Mouse (Mus musculus) heart, embryonic 14.5 days (tissue): ENCODE results near the gene Rbbp6. TPM values are rescaled to one million over a fixed set of nuclear protein-coding genes. Genes with fewer than 3 reads are reported as not detected.

Source experiments
- ATAC-seq: fragments of 200-750 bp; cut with Nextera tagmentation; 2 replicates; pipeline ENCODE4 v1.8.0; 2017; ENCODE audit warnings: low read depth, moderate TSS enrichment; ENCODE audit not compliant: insufficient number of reproducible peaks, insufficient read depth, low FRiP score
- H3K27ac ChIP-seq, 2 experiments: fragments of 200-500 bp in 1 of 2; fragments of 300-500 bp in 1 of 2; sonication (generic) in 1 of 2; replicated peaks in 1 of 2; 2 replicates each; pipeline ENCODE4 v1.5.1; 2012 to 2014; ENCODE audit warnings: low read depth in 2 of 2, low read length in 2 of 2, control low read depth in 1 of 2, mild to moderate bottlenecking in 1 of 2, mixed read lengths in 1 of 2; ENCODE audit not compliant: control insufficient read depth in 1 of 2, insufficient read depth in 1 of 2
- H3K27me3 ChIP-seq: fragments of 300-500 bp; sonication (generic); 2 replicates; pipeline ENCODE4 v1.6.1; 2014; ENCODE audit warnings: mild to moderate bottlenecking, low read length, control low read depth; ENCODE audit not compliant: control insufficient read depth, insufficient read depth
- H3K36me3 ChIP-seq: fragments of 300-500 bp; sonication (generic); 2 replicates; pipeline ENCODE4 v1.6.1; 2014; ENCODE audit warnings: mild to moderate bottlenecking, control low read depth, low read length, mixed read lengths; ENCODE audit not compliant: control insufficient read depth, insufficient read depth
- H3K4me1 ChIP-seq, 2 experiments: fragments of 200-500 bp in 1 of 2; fragments of 300-500 bp in 1 of 2; sonication (generic) in 1 of 2; 2 replicates each; pipeline ENCODE4 v1.6.1; 2012 to 2014; ENCODE audit warnings: low read length in 2 of 2, control low read depth in 1 of 2, mixed read lengths in 1 of 2; ENCODE audit not compliant: control insufficient read depth in 2 of 2, insufficient read depth in 2 of 2
- H3K4me2 ChIP-seq: fragments of 300-500 bp; sonication (generic); 2 replicates; pipeline ENCODE4 v1.6.1; 2014; ENCODE audit warnings: mild to moderate bottlenecking, low read length
- H3K4me3 ChIP-seq, 2 experiments: fragments of 200-500 bp in 1 of 2; fragments of 300-500 bp in 1 of 2; sonication (generic) in 1 of 2; 2 replicates each; pipeline ENCODE4 v1.5.1; 2012 to 2014; ENCODE audit warnings: low read length in 2 of 2, mild to moderate bottlenecking in 2 of 2, control low read depth in 1 of 2, low read depth in 1 of 2, moderate library complexity in 1 of 2; ENCODE audit not compliant: control insufficient read depth in 1 of 2, insufficient read depth in 1 of 2
- H3K9ac ChIP-seq: fragments of 300-500 bp; sonication (generic); 2 replicates; pipeline ENCODE4 v1.6.1; 2014; ENCODE audit warnings: mild to moderate bottlenecking, low read length
- H3K9me3 ChIP-seq: fragments of 300-500 bp; sonication (generic); 2 replicates; pipeline ENCODE4 v1.6.1; 2016; ENCODE audit warnings: low read length, control low read depth; ENCODE audit not compliant: control insufficient read depth
- WGBS: fragments of 180-500 bp; shearing (Covaris S2); extraction: QIAGEN DNeasy Blood & Tissue Kit; methylation state at CpG from one replicate; pipeline ENCODE4 v1.1.7; 2014; 5-methylcytosine and 5-hydroxymethylcytosine counted together
- polyA plus RNA-seq: library from polyadenylated mRNA; unstranded; fragments of >200 nt; fragmentation: Nextera tagmentation; extraction: Ambion mirVana; gene quantifications from 2 replicates; pipeline ENCODE4 v1.2.1, GENCODE M21; 2014

The Rbbp6 gene
- polyA plus RNA-seq, 1 experiment from 2014 or later, result 23.8 TPM

DNA sequence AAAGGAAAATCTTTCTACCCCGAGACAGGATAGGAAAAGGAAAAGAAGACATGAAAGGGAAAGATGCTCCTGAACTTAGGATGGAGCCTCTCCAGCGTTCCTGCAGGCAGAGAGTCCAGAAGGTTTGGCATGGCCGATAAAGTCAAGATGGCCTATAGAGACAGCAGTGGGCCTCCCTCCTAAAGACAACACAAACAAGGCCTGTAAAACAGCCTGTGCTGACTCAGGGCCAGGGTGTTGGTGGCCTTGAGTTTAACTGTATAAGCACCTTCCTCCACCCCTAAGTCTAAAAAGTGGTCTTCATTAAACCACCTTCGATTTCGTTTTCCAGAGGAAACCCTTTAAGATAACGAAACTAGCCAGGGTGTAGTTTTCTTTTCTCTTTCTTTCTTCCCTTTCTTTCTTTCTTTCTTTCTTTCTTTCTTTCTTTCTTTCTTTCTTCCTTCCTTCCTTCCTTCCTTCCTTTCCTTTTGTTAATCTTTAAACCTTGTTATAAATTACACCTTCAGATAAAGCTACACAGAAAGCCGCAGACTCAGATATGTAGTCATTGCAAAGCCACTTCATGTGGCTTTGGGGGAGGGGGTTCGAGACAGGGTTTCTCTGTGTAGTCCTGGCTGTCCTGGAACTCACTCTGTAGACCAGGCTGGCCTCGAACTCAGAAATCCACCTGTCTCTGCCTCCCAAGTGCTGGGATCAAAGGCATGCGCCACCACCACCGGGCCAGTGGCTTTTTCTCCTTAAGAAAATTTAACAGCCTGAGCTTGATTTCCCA is 10.8 kb upstream of the Rbbp6 start:
- 0 out of 4 replicates have a peak, but pooled peaks cover 0 to 4% of the 10 kb centered on the region in 2 experiments for H3K4me1 ChIP-seq
- no peaks in the 10 kb centered on the region for H3K27me3 ChIP-seq
- no peak overlapping the region for H3K9ac ChIP-seq
- H3K4me2 ChIP-seq, result no peak overlapping the region
- WGBS, result 80% methylated on average over 11 of the region's 11 CpGs
- H3K27ac ChIP-seq, result peak overlapping the region in 1 of 2 experiments; percentile 39; a peak in 1 of 4 replicates
- ATAC-seq, result no peak
- H3K36me3 ChIP-seq, result no peaks in the 10 kb centered on the region
- H3K4me3 ChIP-seq, result no peak overlapping the region
- no peaks in the 10 kb centered on the region for H3K9me3 ChIP-seq

DNA sequence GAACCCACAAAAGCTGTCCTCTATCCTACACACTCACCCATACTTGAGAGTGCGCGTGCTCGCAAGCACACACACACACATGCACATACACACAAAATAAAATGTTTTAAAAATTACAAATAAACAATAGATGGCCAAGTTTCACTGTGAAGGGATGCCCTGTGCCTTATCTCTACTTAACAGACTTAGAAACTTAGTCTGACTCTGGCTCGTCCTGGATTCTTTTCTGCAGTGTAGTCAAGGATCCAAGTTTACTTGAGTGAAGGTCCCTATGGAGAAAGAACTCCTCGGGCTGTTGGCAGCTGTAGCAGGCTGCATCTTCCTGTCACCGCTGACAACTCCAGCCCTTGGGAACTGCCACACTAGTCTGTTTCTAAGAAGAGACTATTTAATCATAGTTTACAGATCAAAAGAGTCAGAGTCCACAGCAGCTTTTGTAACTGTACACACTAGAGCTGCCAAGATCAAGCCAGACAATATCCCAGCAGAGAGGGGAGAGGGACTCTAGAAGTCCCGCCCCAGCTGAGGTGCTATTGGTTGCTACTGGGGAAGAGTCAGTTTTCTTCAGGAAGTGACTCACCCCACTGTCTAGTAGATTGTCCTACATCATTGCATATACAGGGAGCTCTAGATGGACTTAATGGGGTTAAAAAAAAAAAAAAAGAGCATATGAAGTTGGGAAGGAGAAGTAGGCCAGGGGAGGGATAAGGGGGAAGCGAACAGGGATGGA is 10.1 kb upstream of the Rbbp6 start:
- 72% methylated on average over 8 of the region's 8 CpGs for WGBS
- Histone ChIP-seq H3K36me3 (no peaks in the 10 kb centered on the region), H3K9ac (no peak overlapping the region), H3K27me3 (no peaks in the 10 kb centered on the region), H3K4me3 (no peak overlapping the region), H3K4me2 (no peak overlapping the region), H3K9me3 (no peaks in the 10 kb centered on the region), H3K4me1 (0 out of 4 replicates have a peak, but pooled peaks cover 0 to 4% of the 10 kb centered on the region in 2 experiments), H3K27ac (peak overlapping the region in 1 of 2 experiments; percentile 39; a peak in 2 of 4 replicates)
- peak; percentile 79 for ATAC-seq

DNA sequence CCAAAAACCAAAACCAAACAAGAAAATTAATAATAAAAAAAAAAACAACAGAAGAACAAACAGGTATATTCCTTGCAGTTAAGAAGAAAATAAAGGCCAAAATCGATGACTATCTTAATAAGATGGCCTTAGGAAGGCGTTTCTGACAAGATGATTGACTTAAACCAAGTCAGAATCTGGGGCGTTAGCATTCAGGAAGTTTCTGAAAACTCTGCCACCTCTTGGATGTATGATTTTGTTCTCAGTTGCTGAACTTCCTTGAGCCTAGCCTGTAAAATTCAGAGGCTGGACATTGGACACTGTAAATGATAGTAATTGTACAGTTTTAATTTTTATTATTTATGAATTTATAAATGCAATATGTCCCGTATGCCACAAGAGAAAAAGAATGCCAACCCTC is 3.3 kb downstream of the Rbbp6 start:
- Histone ChIP-seq H3K4me1 (peaks cover 5 to 13% of the 10 kb centered on the region in 2 experiments), H3K27me3 (no peaks in the 10 kb centered on the region), H3K4me2 (peak overlapping the region; percentile 73), H3K9me3 (no peaks in the 10 kb centered on the region), H3K4me3 (no peak overlapping the region), H3K36me3 (peaks cover 9% of the 10 kb centered on the region), H3K27ac (no peak overlapping the region), H3K9ac (no peak overlapping the region)
- WGBS, result 54% methylated on average over 4 of the region's 4 CpGs
- no peak for ATAC-seq

DNA sequence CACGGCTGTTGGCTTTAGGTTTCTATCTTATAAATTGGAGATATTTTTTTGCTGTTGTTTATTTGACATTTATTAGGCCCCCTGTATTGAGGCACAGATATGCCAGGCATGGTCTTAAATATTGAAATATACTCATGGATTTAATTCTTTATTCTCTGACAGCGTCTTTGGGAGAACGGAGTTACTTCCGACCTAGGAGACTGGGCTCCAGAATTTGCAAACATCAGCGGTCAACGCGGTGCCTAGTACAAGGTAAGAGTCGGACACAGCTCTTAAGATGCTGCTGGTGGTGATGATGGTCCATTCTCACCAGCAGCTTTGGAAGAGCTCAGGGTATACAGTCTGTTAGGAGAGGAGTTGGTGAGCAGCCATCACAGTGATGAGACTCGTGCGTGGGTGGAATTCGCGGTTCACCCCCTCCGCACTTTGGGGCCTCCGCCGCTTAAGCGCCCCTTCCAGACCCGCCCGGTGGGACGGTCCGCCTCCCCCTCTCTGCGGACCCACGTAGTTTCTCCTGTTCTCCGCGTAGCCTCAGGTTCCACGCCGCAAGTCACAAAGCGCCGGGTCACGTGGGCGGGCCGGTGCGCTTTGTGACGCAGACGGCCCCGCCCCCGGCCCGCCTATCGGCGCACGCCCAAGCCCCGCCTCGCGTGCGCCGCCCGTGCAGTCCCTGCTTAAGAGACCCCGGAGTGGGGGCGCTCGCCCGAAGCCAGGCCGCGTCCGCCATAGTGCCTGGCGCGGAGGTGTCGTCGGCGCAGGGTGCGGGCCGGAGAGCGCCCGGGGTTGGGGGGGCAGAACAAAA is 3.9 kb downstream of the Rbbp6 start:
- 1% methylated on average over 61 of the region's 62 CpGs for WGBS
- H3K9ac ChIP-seq, result peak overlapping the region; percentile 100
- ATAC-seq, result peak; percentile 98
- H3K4me2 ChIP-seq, result peak overlapping the region; percentile 73
- H3K4me3 ChIP-seq, result peak overlapping the region; percentile 98 to 99
- H3K9me3 ChIP-seq, result no peaks in the 10 kb centered on the region
- peaks cover 5 to 15% of the 10 kb centered on the region in 2 experiments for H3K4me1 ChIP-seq
- no peaks in the 10 kb centered on the region for H3K27me3 ChIP-seq
- peak overlapping the region; percentile 72 to 95 for H3K27ac ChIP-seq
- H3K36me3 ChIP-seq, result peaks cover 9% of the 10 kb centered on the region

DNA sequence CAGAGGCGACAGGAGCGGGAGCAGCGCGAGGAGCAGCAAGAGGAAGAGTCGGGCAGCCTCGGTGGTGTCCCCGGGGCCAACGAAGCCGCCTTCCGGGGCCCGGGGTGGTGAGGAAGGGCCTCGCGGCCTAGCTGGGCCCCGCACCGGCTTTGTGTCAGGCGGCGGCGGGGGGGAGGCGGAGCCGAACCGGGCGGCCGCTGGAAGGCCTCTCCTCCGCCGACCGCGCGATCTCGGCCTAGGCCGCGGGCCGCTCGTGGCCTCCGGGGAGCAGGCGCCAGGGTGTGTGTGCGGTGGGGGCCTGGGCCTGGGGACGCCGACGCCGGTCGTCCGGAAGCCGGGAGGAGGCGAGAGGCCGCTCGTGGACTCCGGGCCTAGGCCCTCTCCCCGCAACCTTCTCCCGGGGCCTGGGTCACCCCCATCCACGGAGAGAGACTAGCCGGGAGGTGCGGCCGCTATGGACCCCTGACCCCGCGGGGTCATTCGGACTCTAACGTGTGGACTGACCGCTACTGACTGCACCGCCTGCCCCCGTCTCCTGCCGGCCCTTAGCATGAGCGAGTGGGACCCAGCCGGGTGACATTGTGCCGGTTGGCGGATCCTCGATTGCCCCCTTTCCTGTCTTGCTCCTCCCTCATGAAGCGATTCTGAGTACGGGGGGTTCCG is 4.8 kb downstream of the Rbbp6 start:
- Histone ChIP-seq H3K9ac (peak overlapping the region; percentile 100), H3K9me3 (no peaks in the 10 kb centered on the region), H3K4me1 (peaks cover 5 to 15% of the 10 kb centered on the region in 2 experiments), H3K36me3 (peaks cover 13% of the 10 kb centered on the region), H3K4me3 (peak overlapping the region; percentile 98 to 99), H3K27ac (peak overlapping the region; percentile 72 to 95), H3K27me3 (no peaks in the 10 kb centered on the region), H3K4me2 (peak overlapping the region; percentile 73)
- under 1% methylated on average over 63 of the region's 69 CpGs for WGBS
- peak; percentile 64 for ATAC-seq

DNA sequence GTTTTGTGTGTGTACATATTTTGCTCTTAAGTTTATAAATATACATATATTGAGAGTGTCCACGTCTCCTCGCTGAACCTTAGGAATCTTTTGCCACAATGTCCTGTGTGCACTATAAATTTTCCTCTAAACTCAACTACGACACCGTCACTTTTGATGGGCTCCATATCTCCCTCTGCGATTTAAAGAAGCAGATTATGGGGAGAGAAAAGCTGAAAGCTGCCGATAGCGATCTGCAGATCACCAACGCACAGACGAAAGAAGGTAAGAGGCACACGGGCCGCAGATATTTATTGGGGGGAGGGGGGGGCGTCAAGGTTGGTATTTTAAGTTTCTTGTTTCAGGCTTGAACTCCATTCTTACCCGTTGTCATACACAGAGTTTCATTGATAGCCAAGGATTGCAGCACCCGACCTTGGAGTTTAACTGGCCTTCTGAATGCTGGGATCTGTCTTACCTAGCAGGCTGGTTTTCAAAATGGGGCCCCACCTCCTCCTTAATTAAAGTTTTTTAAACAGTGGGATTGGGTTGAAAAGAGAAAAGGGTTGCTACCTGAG is 5.5 kb downstream of the Rbbp6 start:
- Histone ChIP-seq H3K27ac (peak overlapping the region in 1 of 2 experiments; percentile 95; a peak in 3 of 4 replicates), H3K27me3 (no peaks in the 10 kb centered on the region), H3K36me3 (peaks cover 20% of the 10 kb centered on the region), H3K4me3 (peak overlapping the region; percentile 98 to 99), H3K9me3 (no peaks in the 10 kb centered on the region), H3K4me1 (peaks cover 5 to 15% of the 10 kb centered on the region in 2 experiments), H3K9ac (peak overlapping the region; percentile 100), H3K4me2 (peak overlapping the region; percentile 73)
- WGBS, result under 1% methylated on average over 14 of the region's 14 CpGs
- no peak for ATAC-seq
